Mouse (Mus musculus) testis, postnatal 10 days (tissue): Measurements from ENCODE around the gene Gm2237.
A peak's percentile ranks its signal among the peaks of the same experiment; 100 is the strongest.
"Not testable (repeated sequence)": the region's sequence is repeated elsewhere in the genome, so short reads cannot be mapped to it uniquely, and the experiment has no call there.

ENCODE experiments used
- DNase-seq: peaks from one replicate; pipeline ENCODE4 v3.0.0; 2021; ENCODE audit warnings: low spot score

The Gm2237 gene

GRCm38 (mm10) chr14:19584804-19585667 is at the start of gene Gm2237:
Gene Gm2237, minus strand, starts transcription at chr14:19585135.
- DNase-seq = peak; percentile 37

- DNase-seq = not testable (repeated sequence)
Measured at GRCm38 (mm10) chr14:19602481-19602880, 17.5 kb upstream of the Gm2237 start, which contains the start of gene Gm5458. Gene Gm5458, minus strand, starts transcription at chr14:19602581.

- not testable (repeated sequence) for DNase-seq
Measured at GRCm38 (mm10) chr14:19549863-19550262, 35.1 kb downstream of the Gm2237 start, which contains the start of gene Gm2244. Gene Gm2244, minus strand, starts transcription at chr14:19549963.
